Mouse (Mus musculus) MEL-GATA-1-ER (cell line): Measurements from ENCODE around the gene Tnni1.

Source experiments
- DNase-seq: peaks from one replicate; pipeline ENCODE4 v3.0.0-alpha.2; 2012; ENCODE audit warnings: low read depth; ENCODE audit errors: extremely low read depth

The Tnni1 gene

GRCm38 (mm10) chr1:135778780-135779535 is at the start of gene Tnni1:
Tnni1 (plus strand) TSS chr1:135779434.
- no peak for DNase-seq

GRCm38 (mm10) chr1:135729821-135730220 is 49.4 kb upstream of the Tnni1 start:
- no peak for DNase-seq

DNA sequence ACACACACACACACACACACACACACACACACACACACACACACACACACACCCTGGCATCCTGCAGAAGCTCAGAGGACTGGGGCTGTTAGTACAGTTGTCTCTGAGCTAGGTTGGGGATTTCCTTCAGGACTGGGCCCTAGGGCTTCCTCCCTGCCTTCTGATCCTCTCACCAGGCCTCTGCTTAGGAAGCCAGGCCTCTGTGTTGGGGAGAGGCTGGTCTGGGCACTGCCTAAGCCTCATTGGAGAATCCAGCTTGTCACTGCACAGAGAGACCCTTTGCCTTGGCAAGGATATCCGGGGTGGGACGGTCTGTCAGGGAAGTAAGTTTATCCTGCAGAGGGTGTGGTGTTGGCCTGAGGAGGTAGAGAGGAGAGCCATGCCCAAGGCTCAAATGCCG is 48.9 kb upstream of the Tnni1 start:
- DNase-seq: no peak

GRCm38 (mm10) chr1:135731393-135731792 is 47.8 kb upstream of the Tnni1 start:
- DNase-seq: no peak

GRCm38 (mm10) chr1:135731897-135732684 is 47.1 kb upstream of the Tnni1 start:
- no peak for DNase-seq

GRCm38 (mm10) chr1:135734225-135734937 is 44.9 kb upstream of the Tnni1 start:
- DNase-seq: no peak

- no peak for DNase-seq
Measured at GRCm38 (mm10) chr1:135735460-135735859, 43.8 kb upstream of the Tnni1 start.

- DNase-seq: no peak
Measured at GRCm38 (mm10) chr1:135744987-135745386, 34.2 kb upstream of the Tnni1 start.

DNA sequence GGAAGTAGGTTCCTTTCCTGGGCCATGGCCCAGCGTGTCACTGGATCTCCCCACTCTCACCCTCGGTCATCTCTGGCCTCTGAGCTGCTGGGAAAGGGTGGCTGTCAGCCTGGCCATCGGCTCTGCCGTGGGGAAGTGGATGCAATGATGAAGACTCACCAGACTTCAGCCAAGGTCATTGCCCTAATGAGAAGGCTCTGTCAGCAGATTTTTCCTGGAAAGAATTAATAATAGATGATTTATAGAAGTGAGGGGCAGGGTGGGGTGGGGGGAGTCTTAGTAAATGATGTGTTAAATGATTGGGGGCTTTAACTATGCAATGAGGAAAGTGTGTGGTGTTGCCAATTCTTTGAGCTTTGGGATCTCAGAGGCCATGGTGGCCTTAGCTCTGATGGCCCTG is 33.0 kb upstream of the Tnni1 start:
- no peak for DNase-seq

GRCm38 (mm10) chr1:135752737-135753348 is 26.4 kb upstream of the Tnni1 start:
- peak; percentile 81 for DNase-seq

- DNase-seq: no peak
Measured at GRCm38 (mm10) chr1:135755287-135755686, 23.9 kb upstream of the Tnni1 start.

DNA sequence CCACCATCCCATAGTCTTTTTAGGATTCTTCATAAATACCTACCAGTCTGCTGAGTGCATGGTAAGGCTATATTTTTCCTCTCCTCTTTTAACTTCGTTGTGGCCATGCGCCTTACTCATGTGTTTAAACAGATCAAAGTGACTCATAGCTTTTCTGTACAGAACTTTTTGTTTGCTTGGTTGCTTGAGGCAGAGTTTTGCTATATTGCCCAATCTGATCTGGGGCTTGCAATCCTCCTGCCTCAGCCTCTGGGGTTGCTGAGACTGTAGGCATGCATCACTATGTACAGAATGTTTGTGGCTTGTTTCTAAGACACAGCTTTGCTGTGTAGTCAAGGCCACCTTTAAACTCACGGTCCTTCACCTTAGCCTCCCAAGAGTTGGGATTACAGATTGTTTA is 23.3 kb upstream of the Tnni1 start:
- DNase-seq: no peak

DNA sequence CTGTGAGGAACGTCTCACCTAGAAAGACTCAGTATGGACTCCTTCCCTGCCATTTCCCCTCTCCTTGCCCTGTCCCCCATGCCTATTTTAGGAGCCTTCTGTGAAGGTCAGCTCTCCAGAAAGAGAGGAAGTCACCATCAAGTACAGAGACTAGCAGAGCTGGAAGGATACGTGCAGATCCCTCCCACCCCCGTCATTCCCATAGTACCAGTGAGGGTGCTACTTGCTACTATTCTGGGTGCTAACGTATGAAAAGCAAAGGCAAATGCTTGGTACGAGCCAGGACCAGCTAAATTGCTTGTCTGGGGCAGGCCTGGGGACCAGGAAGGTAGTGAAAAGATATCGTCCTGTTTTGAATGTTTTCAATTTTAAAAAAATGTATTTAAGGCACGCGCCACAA is 21.9 kb upstream of the Tnni1 start:
- no peak for DNase-seq

DNA sequence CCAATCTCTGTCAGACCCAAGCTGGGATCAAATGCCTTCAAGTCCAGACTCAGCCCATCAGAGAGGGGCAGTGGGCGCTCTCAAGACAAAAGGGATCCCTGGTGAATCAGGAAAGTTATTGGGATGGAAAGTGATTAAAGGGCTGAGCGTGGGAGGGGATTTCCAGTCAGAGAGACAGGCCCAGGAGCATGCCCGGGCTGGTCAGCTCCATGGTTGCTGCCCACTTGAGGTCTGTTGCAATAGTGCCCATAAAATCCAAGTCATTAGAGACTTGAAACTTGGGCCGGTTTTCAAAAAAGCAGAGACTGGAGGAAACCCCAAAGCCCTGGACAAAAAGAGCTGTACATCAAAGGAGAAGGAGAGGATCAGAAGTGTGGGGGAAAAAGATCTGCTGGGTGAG is 19.5 kb upstream of the Tnni1 start:
- DNase-seq: no peak

- DNase-seq: no peak
Measured at GRCm38 (mm10) chr1:135760216-135760615, 19.0 kb upstream of the Tnni1 start.

DNA sequence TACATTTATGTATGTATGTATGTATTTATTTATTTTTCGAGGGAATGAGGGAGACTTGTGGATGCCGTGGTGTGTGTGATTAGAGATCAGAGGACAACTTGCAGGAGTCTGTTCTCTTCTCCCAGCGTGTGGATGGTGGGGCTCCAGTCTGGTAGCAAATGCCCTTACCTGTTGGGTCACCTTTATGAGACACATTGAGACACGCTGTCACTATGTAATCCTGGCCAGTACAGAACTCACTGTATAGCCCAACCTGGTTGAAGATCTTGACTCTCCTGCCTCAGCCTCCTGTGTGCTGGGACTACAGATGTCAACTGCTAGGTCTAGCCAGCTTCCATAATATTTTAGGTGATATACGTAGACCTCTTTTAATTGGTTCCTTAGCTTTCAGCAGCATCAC is 17.5 kb upstream of the Tnni1 start:
- DNase-seq: peak; percentile 78

DNA sequence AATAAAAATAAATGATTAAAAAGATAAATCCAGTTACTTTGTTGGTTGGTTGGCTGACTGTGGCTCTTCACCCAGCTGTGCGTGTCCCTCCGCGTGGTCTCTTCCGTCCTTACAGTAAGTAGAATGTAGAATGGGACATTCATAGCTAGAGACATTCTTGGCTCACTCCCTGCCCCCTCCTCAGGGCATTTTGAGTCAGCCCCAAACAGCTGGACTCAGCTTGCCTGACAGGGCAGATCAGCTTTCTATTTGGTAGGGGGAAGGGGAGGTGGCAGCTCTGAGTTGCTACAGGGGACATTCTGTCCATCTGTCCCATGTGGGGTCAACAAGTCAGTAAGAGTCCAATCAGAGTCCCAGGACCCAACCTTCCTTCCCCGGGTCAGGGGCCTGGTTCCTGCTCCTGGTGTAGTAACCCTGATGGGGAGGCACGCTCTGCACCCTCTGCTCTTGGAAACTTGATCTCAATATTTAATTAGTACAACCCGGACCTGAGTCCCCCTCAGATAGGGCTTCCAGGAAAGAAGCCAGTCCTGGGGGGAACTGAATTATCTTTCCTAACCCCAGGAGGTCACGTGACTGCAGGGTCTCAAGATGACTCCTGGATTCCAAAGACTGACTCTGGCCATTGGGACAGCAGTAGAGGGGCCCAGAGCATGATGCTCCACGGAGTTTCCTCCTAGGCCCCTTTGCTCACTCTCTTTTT is 15.6 kb upstream of the Tnni1 start:
- no peak for DNase-seq

DNA sequence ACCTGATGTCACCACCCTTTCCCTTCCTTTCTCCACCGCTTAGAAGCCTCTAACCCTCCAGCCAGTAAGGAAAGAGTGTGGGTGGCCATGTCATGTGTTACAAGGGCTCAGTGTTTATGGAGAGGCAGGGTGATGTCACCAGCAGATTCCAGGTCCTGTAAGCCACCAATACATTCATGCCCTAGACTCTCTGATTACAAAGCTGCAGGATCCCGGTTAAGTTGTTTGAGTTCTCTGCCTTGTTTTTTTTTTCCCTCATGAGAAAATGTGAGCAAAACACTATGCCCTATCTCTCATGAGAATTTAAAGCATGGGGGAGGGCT is 15.1 kb upstream of the Tnni1 start:
- DNase-seq: no peak

GRCm38 (mm10) chr1:135765645-135766591 is 13.3 kb upstream of the Tnni1 start, which contains the start of gene Phlda3:
Phlda3 (plus strand) TSS chr1:135766119.
- DNase-seq: peak; percentile 4
